Mouse (Mus musculus) kidney, embryonic 14.5 days (tissue): ENCODE results near the gene Gmpr. TPM values are rescaled to one million over a fixed set of nuclear protein-coding genes. Genes with fewer than 3 reads are reported as not detected.
A peak's percentile ranks its signal among the peaks of the same experiment; 100 is the strongest.

Source experiments
- ATAC-seq: fragments of 200-750 bp; cut with Nextera tagmentation; 2 replicates; pipeline ENCODE4 v1.8.0; 2017; ENCODE audit warnings: moderate number of reproducible peaks, mild to moderate bottlenecking, moderate TSS enrichment, moderate library complexity; ENCODE audit not compliant: low FRiP score, low TSS enrichment
- H3K27ac ChIP-seq: fragments of 300-500 bp; sonication (generic); 2 replicates; pipeline ENCODE4 v1.5.1; 2014; ENCODE audit warnings: low read depth, mild to moderate bottlenecking, low read length, moderate library complexity, mixed read lengths
- H3K27me3 ChIP-seq: fragments of 300-500 bp; sonication (generic); 2 replicates; pipeline ENCODE4 v1.6.1; 2014; ENCODE audit warnings: mild to moderate bottlenecking, low read length; ENCODE audit not compliant: control insufficient read depth, insufficient read depth
- H3K36me3 ChIP-seq: fragments of 300-500 bp; sonication (generic); 2 replicates; pipeline ENCODE4 v1.6.1; 2014; ENCODE audit warnings: low read length, mixed read lengths; ENCODE audit not compliant: control insufficient read depth, insufficient read depth
- H3K4me1 ChIP-seq: fragments of 300-500 bp; sonication (generic); 2 replicates; pipeline ENCODE4 v1.6.1; 2014; ENCODE audit warnings: low read length, mixed read lengths; ENCODE audit not compliant: control insufficient read depth, insufficient read depth
- H3K4me2 ChIP-seq: fragments of 300-500 bp; sonication (generic); replicated peaks from 2 replicates; pipeline ENCODE4 v1.6.1; 2014; ENCODE audit warnings: low read depth, mild to moderate bottlenecking, low read length
- H3K4me3 ChIP-seq: fragments of 300-500 bp; sonication (generic); 2 replicates; pipeline ENCODE4 v1.5.1; 2014; ENCODE audit warnings: mild to moderate bottlenecking, low read length
- H3K9ac ChIP-seq: fragments of 300-500 bp; sonication (generic); 2 replicates; pipeline ENCODE4 v1.6.1; 2014; ENCODE audit warnings: low read depth, mild to moderate bottlenecking, low read length, moderate library complexity
- H3K9me3 ChIP-seq: fragments of 300-500 bp; sonication (generic); 2 replicates; pipeline ENCODE4 v1.6.1; 2016; ENCODE audit warnings: low read length; ENCODE audit not compliant: control insufficient read depth
- WGBS: fragments of 180-500 bp; shearing (Covaris S2); extraction: QIAGEN DNeasy Blood & Tissue Kit; methylation state at CpG from one replicate; pipeline ENCODE4 v1.1.7; 2014; 5-methylcytosine and 5-hydroxymethylcytosine counted together
- polyA plus RNA-seq: library from polyadenylated mRNA; unstranded; fragments of >200 nt; fragmentation: Nextera tagmentation; extraction: Ambion mirVana; gene quantifications from 2 replicates; pipeline ENCODE4 v1.2.1, GENCODE M21; 2014

Gene Gmpr
- polyA plus RNA-seq, 1 experiment from 2014 or later, result 48.9 TPM

GRCm38 (mm10) chr13:45512531-45512930 lies 5.3 kb downstream of the Gmpr start:
- WGBS, result 73% methylated on average over 8 of the region's 8 CpGs
- no peak overlapping the region for H3K9ac ChIP-seq
- H3K4me3 ChIP-seq, result no peak overlapping the region
- H3K36me3 ChIP-seq, result no peaks in the 10 kb centered on the region
- ATAC-seq, result no peak
- H3K4me2 ChIP-seq, result no peak overlapping the region
- H3K27ac ChIP-seq, result no peak overlapping the region
- H3K9me3 ChIP-seq, result no peaks in the 10 kb centered on the region
- H3K27me3 ChIP-seq, result no peaks in the 10 kb centered on the region
- peaks cover 44% of the 10 kb centered on the region for H3K4me1 ChIP-seq

DNA sequence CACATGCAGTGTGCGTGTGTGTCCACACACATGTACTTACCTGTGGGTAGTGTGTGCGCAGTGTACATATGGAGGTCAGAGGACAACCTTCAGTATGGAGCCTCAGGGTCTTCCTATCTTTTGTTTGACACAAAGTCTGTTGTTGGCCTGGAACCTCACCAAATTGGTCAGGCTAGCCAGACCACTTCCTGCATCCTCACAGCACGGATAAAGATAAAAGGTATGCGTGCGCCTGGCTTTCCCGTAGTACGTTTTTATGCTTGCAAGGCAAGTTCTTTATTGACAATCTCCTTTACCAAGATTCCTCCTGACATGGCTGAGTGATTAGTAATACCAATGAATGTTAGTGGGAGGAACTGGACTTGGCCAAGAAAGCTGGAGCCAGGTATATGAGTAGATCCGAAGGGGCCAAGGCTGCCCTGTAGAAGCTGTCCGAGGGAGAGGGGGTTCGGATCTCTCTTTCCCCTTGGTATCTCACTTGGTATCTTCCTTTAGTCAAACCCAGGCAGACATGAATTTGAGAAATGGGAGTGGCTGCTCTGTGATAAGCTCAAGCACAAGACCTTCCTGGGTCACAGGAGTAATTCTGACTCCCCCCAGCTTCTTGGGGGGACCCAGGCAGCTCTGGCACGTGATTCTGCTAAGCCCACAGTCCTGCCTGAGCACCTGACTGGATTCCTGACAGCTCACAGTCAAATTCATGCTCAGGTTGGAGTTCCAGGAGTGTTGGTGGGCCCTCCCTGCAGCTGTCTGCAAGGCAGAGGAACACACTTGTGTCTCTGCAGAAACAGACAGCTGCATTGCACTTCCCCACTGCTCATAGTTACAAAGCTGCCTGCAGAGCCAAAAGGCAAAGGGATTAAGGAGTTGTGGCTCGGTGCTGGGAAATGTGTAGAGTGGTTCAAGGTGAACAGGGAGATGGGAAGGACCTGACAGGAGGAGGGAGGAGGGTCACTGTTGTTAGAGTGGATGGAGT lies 6.1 kb downstream of the Gmpr start:
- Histone ChIP-seq H3K9ac (no peak overlapping the region), H3K4me2 (no peak overlapping the region), H3K4me1 (peaks cover 44% of the 10 kb centered on the region), H3K36me3 (no peaks in the 10 kb centered on the region), H3K27me3 (no peaks in the 10 kb centered on the region), H3K9me3 (no peaks in the 10 kb centered on the region), H3K27ac (no peak overlapping the region), H3K4me3 (no peak overlapping the region)
- no peak for ATAC-seq
- 77% methylated on average over 12 of the region's 12 CpGs for WGBS

DNA sequence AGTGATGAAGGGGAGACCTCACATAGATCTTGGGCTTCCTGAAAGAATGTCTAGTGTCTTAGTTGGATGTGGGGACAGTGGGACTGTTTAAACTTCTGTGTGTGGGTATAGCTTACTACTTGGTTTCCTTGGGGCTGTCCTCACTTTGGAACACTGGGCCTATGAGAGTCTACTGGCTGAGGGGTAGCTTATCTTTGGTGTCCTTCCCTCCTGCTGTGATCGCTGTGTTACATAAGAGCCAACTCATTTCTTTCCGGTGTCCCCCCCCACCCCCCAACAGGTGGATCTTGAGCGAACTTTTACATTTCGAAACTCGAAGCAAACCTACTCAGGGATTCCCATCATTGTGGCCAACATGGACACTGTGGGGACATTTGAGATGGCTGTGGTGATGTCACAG lies 6.9 kb downstream of the Gmpr start:
- H3K4me3 ChIP-seq, result no peak overlapping the region
- no peak overlapping the region for H3K9ac ChIP-seq
- no peaks in the 10 kb centered on the region; the same call in 1 of the 2 replicates for H3K36me3 ChIP-seq
- ATAC-seq, result no peak
- H3K27ac ChIP-seq, result no peak overlapping the region
- no peaks in the 10 kb centered on the region for H3K27me3 ChIP-seq
- WGBS, result 95% methylated on average over 5 of the region's 5 CpGs
- H3K9me3 ChIP-seq, result no peaks in the 10 kb centered on the region
- no peak overlapping the region for H3K4me2 ChIP-seq
- H3K4me1 ChIP-seq, result peaks cover 39% of the 10 kb centered on the region

DNA sequence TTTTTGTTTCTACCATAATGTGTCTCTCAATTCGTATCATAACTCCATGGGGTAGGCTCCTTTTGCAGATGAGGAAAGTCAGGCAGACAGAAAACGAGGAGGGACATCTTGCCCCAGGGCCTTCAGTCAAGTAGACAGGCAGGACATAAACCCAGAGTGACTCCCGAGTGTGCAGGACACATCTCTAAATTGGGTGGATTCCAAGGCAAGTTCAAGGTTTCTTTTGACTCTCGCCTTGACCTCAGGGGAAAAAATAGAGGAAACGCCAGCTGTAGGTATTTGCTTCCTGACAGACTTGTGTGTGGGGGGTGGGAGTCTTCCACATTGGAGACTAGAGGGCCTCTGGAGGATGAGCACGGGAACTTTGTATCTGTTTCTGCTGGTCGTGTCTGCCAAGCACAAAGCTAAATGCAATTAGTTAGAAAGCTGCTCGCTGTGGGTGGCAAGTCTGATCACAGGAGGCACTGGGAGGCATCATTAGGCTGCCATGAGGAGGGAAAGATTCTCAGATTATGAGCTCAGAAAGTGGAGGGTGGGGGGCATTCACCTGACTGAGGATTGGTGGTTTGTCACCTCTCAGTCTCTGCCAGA lies 7.7 kb downstream of the Gmpr start:
- Histone ChIP-seq H3K4me1 (peaks cover 39% of the 10 kb centered on the region), H3K4me2 (no peak overlapping the region), H3K9ac (no peak overlapping the region), H3K4me3 (no peak overlapping the region), H3K36me3 (no peaks in the 10 kb centered on the region; the same call in 1 of the 2 replicates), H3K27me3 (no peaks in the 10 kb centered on the region), H3K9me3 (no peaks in the 10 kb centered on the region), H3K27ac (peak overlapping the region; percentile 39; the same call in 1 of the 2 replicates)
- no peak for ATAC-seq
- WGBS, result 32% methylated on average over 8 of the region's 8 CpGs

- Histone ChIP-seq H3K9me3 (no peaks in the 10 kb centered on the region), H3K9ac (peak overlapping the region; percentile 1; the same call in 1 of the 2 replicates), H3K4me2 (peak overlapping the region; percentile 47), H3K27ac (0 out of 2 replicates have a peak overlapping the region, but pooled peaks have one; percentile 60), H3K27me3 (no peaks in the 10 kb centered on the region), H3K4me3 (peak overlapping the region; percentile 28), H3K4me1 (peaks cover 32% of the 10 kb centered on the region), H3K36me3 (no peaks in the 10 kb centered on the region; the same call in 1 of the 2 replicates)
- ATAC-seq, result peak; percentile 67
- 4% methylated on average over 24 of the region's 24 CpGs for WGBS
Measured at GRCm38 (mm10) chr13:45516501-45517393, 9.5 kb downstream of the Gmpr start.

DNA sequence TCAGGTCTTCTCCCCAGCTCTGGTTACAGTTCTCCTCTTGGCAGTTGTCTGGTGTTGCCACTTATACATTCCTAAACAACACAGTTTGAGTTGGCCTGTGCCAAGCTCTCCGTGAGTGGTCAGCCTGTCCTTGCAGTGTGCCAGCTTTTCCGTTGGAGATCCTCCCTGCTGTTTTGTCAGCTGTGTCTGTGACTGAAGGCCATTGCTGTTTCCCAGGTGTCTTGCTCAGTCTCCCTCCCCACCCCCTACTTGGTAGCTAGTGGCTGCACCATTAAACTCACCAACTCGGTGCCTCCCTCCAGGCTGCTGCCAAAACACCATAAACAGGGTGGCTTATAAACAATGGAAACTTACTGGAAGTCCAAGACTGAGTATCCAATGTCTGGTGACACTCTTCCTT lies 17.1 kb downstream of the Gmpr start:
- H3K4me2 ChIP-seq, result no peak overlapping the region
- WGBS, result 23% methylated on average over 3 of the region's 3 CpGs
- H3K36me3 ChIP-seq, result no peaks in the 10 kb centered on the region
- H3K4me1 ChIP-seq, result peaks cover 14% of the 10 kb centered on the region
- no peaks in the 10 kb centered on the region for H3K27me3 ChIP-seq
- no peak overlapping the region for H3K4me3 ChIP-seq
- no peaks in the 10 kb centered on the region for H3K9me3 ChIP-seq
- H3K27ac ChIP-seq, result 0 out of 2 replicates have a peak overlapping the region, but pooled peaks have one; percentile 37
- ATAC-seq, result no peak; the same call in 1 of the 2 replicates
- no peak overlapping the region for H3K9ac ChIP-seq

GRCm38 (mm10) chr13:45524791-45525435 lies 17.7 kb downstream of the Gmpr start:
- Histone ChIP-seq H3K4me1 (peaks cover 18% of the 10 kb centered on the region), H3K36me3 (no peaks in the 10 kb centered on the region), H3K27me3 (no peaks in the 10 kb centered on the region), H3K27ac (0 out of 2 replicates have a peak overlapping the region, but pooled peaks have one; percentile 37), H3K4me2 (no peak overlapping the region), H3K9me3 (no peaks in the 10 kb centered on the region), H3K9ac (no peak overlapping the region), H3K4me3 (no peak overlapping the region)
- WGBS, result 85% methylated on average over 6 of the region's 6 CpGs
- ATAC-seq, result no peak

- H3K36me3 ChIP-seq, result no peaks in the 10 kb centered on the region
- H3K4me3 ChIP-seq, result no peak overlapping the region
- no peaks in the 10 kb centered on the region for H3K9me3 ChIP-seq
- H3K4me1 ChIP-seq, result peaks cover 31% of the 10 kb centered on the region
- H3K27ac ChIP-seq, result peak overlapping the region; percentile 77
- 42% methylated on average over 7 of the region's 7 CpGs for WGBS
- peak; percentile 33; the same call in 1 of the 2 replicates for ATAC-seq
- no peaks in the 10 kb centered on the region for H3K27me3 ChIP-seq
- H3K4me2 ChIP-seq, result no peak overlapping the region
- no peak overlapping the region for H3K9ac ChIP-seq
Measured at GRCm38 (mm10) chr13:45526230-45526629, 19.0 kb downstream of the Gmpr start.
